Mouse (Mus musculus): ENCODE data around the gene Fut8. TPM values are rescaled to one million over a fixed set of nuclear protein-coding genes. Genes with fewer than 3 reads are reported as not detected.
A peak's percentile ranks its signal among the peaks of the same experiment; 100 is the strongest.

Gene Fut8
- polyA plus RNA-seq, 1 experiment from 2014 or later = 19.6 TPM

GRCm38 (mm10) chr12:77214565-77214909 is 23.4 kb upstream of the Fut8 start:
- Histone ChIP-seq H3K4me1 (ENCODE audit: control insufficient read depth, insufficient read depth, low read length) (peaks cover 4% of the 10 kb centered on the region), H3K9ac (ENCODE audit: low read length) (no peak overlapping the region), H3K27ac (ENCODE audit: low read length) (no peak overlapping the region), H3K36me3 (ENCODE audit: control insufficient read depth, insufficient read depth) (no peaks in the 10 kb centered on the region), H3K4me3 (ENCODE audit: low read length) (no peak overlapping the region), H3K9me3 (replicated peaks; ENCODE audit: control insufficient read depth, low read length) (no peaks in the 10 kb centered on the region), H3K4me2 (ENCODE audit: low read depth, low read length) (no peak overlapping the region), H3K27me3 (ENCODE audit: control insufficient read depth, insufficient read depth, low read length) (no peaks in the 10 kb centered on the region)
- 86% methylated on average over 3 of the region's 3 CpGs for WGBS
- no peak for ATAC-seq (replicated peaks; ENCODE audit: extremely low read depth, insufficient read depth, low FRiP score)

GRCm38 (mm10) chr12:77216511-77217192 is 21.3 kb upstream of the Fut8 start:
- Histone ChIP-seq H3K9me3 (replicated peaks; ENCODE audit: control insufficient read depth, low read length) (no peaks in the 10 kb centered on the region), H3K27me3 (ENCODE audit: control insufficient read depth, insufficient read depth, low read length) (no peaks in the 10 kb centered on the region), H3K27ac (ENCODE audit: low read length) (no peak overlapping the region), H3K36me3 (ENCODE audit: control insufficient read depth, insufficient read depth) (no peaks in the 10 kb centered on the region), H3K9ac (ENCODE audit: low read length) (no peak overlapping the region), H3K4me3 (ENCODE audit: low read length) (peak overlapping the region; percentile 17), H3K4me2 (ENCODE audit: low read depth, low read length) (peak overlapping the region; percentile 45), H3K4me1 (ENCODE audit: control insufficient read depth, insufficient read depth, low read length) (peaks cover 4% of the 10 kb centered on the region)
- WGBS = 32% methylated on average over 11 of the region's 11 CpGs
- no peak for ATAC-seq (replicated peaks; ENCODE audit: extremely low read depth, insufficient read depth, low FRiP score)

- H3K27ac ChIP-seq (ENCODE audit: low read length) = no peak overlapping the region
- 63% methylated on average over 5 of the region's 5 CpGs for whole genome bisulfite sequencing
- no peaks in the 10 kb centered on the region for H3K9me3 ChIP-seq (replicated peaks; ENCODE audit: control insufficient read depth, low read length)
- H3K9ac ChIP-seq (ENCODE audit: low read length) = no peak overlapping the region
- H3K4me2 ChIP-seq (ENCODE audit: low read depth, low read length) = no peak overlapping the region
- H3K36me3 ChIP-seq (ENCODE audit: control insufficient read depth, insufficient read depth) = no peaks in the 10 kb centered on the region
- H3K4me3 ChIP-seq (ENCODE audit: low read length) = no peak overlapping the region
- no peak for ATAC-seq (replicated peaks; ENCODE audit: extremely low read depth, insufficient read depth, low FRiP score)
- no peaks in the 10 kb centered on the region for H3K27me3 ChIP-seq (ENCODE audit: control insufficient read depth, insufficient read depth, low read length)
- peaks cover 4% of the 10 kb centered on the region for H3K4me1 ChIP-seq (ENCODE audit: control insufficient read depth, insufficient read depth, low read length)
Observed at GRCm38 (mm10) chr12:77220616-77221015, 17.3 kb upstream of the Fut8 start.

- no peaks in the 10 kb centered on the region for H3K9me3 ChIP-seq (replicated peaks; ENCODE audit: control insufficient read depth, low read length)
- no peaks in the 10 kb centered on the region for H3K4me1 ChIP-seq (ENCODE audit: control insufficient read depth, insufficient read depth, low read length)
- H3K4me3 ChIP-seq (ENCODE audit: low read length) = no peak overlapping the region
- H3K36me3 ChIP-seq (ENCODE audit: control insufficient read depth, insufficient read depth) = no peaks in the 10 kb centered on the region
- no peak overlapping the region for H3K9ac ChIP-seq (ENCODE audit: low read length)
- H3K4me2 ChIP-seq (ENCODE audit: low read depth, low read length) = no peak overlapping the region
- no peak overlapping the region for H3K27ac ChIP-seq (ENCODE audit: low read length)
- 76% methylated on average over 6 of the region's 6 CpGs for WGBS
- ATAC-seq (replicated peaks; ENCODE audit: extremely low read depth, insufficient read depth, low FRiP score) = no peak
- no peaks in the 10 kb centered on the region for H3K27me3 ChIP-seq (ENCODE audit: control insufficient read depth, insufficient read depth, low read length)
Observed at GRCm38 (mm10) chr12:77222272-77222874, 15.6 kb upstream of the Fut8 start.

- Histone ChIP-seq H3K27me3 (ENCODE audit: control insufficient read depth, insufficient read depth, low read length) (no peaks in the 10 kb centered on the region), H3K27ac (ENCODE audit: low read length) (no peak overlapping the region), H3K4me3 (ENCODE audit: low read length) (no peak overlapping the region), H3K4me2 (ENCODE audit: low read depth, low read length) (no peak overlapping the region), H3K9ac (ENCODE audit: low read length) (no peak overlapping the region), H3K4me1 (ENCODE audit: control insufficient read depth, insufficient read depth, low read length) (no peaks in the 10 kb centered on the region), H3K36me3 (ENCODE audit: control insufficient read depth, insufficient read depth) (no peaks in the 10 kb centered on the region), H3K9me3 (replicated peaks; ENCODE audit: control insufficient read depth, low read length) (no peaks in the 10 kb centered on the region)
- no peak for ATAC-seq (replicated peaks; ENCODE audit: extremely low read depth, insufficient read depth, low FRiP score)
- WGBS = 68% methylated on average over 3 of the region's 3 CpGs
Observed at GRCm38 (mm10) chr12:77223595-77223994, 14.3 kb upstream of the Fut8 start.

GRCm38 (mm10) chr12:77224121-77224520 is 13.8 kb upstream of the Fut8 start:
- WGBS = 83% methylated on average over 4 of the region's 4 CpGs
- ATAC-seq (replicated peaks; ENCODE audit: extremely low read depth, insufficient read depth, low FRiP score) = no peak
- H3K9me3 ChIP-seq (replicated peaks; ENCODE audit: control insufficient read depth, low read length) = no peaks in the 10 kb centered on the region
- H3K4me2 ChIP-seq (ENCODE audit: low read depth, low read length) = no peak overlapping the region
- H3K4me3 ChIP-seq (ENCODE audit: low read length) = no peak overlapping the region
- no peaks in the 10 kb centered on the region for H3K27me3 ChIP-seq (ENCODE audit: control insufficient read depth, insufficient read depth, low read length)
- no peak overlapping the region for H3K9ac ChIP-seq (ENCODE audit: low read length)
- no peaks in the 10 kb centered on the region for H3K4me1 ChIP-seq (ENCODE audit: control insufficient read depth, insufficient read depth, low read length)
- H3K27ac ChIP-seq (ENCODE audit: low read length) = no peak overlapping the region
- no peaks in the 10 kb centered on the region for H3K36me3 ChIP-seq (ENCODE audit: control insufficient read depth, insufficient read depth)

GRCm38 (mm10) chr12:77224891-77225290 is 13.0 kb upstream of the Fut8 start:
- H3K9ac ChIP-seq (ENCODE audit: low read length) = no peak overlapping the region
- H3K4me3 ChIP-seq (ENCODE audit: low read length) = no peak overlapping the region
- H3K36me3 ChIP-seq (ENCODE audit: control insufficient read depth, insufficient read depth) = no peaks in the 10 kb centered on the region
- no peak overlapping the region for H3K4me2 ChIP-seq (ENCODE audit: low read depth, low read length)
- no peaks in the 10 kb centered on the region for H3K9me3 ChIP-seq (replicated peaks; ENCODE audit: control insufficient read depth, low read length)
- H3K4me1 ChIP-seq (ENCODE audit: control insufficient read depth, insufficient read depth, low read length) = no peaks in the 10 kb centered on the region
- H3K27me3 ChIP-seq (ENCODE audit: control insufficient read depth, insufficient read depth, low read length) = no peaks in the 10 kb centered on the region
- ATAC-seq (replicated peaks; ENCODE audit: extremely low read depth, insufficient read depth, low FRiP score) = no peak
- WGBS = 71% methylated on average over 4 of the region's 4 CpGs
- no peak overlapping the region for H3K27ac ChIP-seq (ENCODE audit: low read length)

- 62% methylated on average over 3 of the region's 3 CpGs for WGBS
- Histone ChIP-seq H3K9me3 (replicated peaks; ENCODE audit: control insufficient read depth, low read length) (no peaks in the 10 kb centered on the region), H3K9ac (ENCODE audit: low read length) (no peak overlapping the region), H3K27me3 (ENCODE audit: control insufficient read depth, insufficient read depth, low read length) (no peaks in the 10 kb centered on the region), H3K4me3 (ENCODE audit: low read length) (no peak overlapping the region), H3K27ac (ENCODE audit: low read length) (no peak overlapping the region), H3K4me2 (ENCODE audit: low read depth, low read length) (no peak overlapping the region), H3K4me1 (ENCODE audit: control insufficient read depth, insufficient read depth, low read length) (no peaks in the 10 kb centered on the region), H3K36me3 (ENCODE audit: control insufficient read depth, insufficient read depth) (no peaks in the 10 kb centered on the region)
- ATAC-seq (replicated peaks; ENCODE audit: extremely low read depth, insufficient read depth, low FRiP score) = no peak
Observed at GRCm38 (mm10) chr12:77225727-77226126, 12.2 kb upstream of the Fut8 start.

GRCm38 (mm10) chr12:77235958-77236357 is 2.0 kb upstream of the Fut8 start:
- Histone ChIP-seq H3K36me3 (ENCODE audit: control insufficient read depth, insufficient read depth) (no peaks in the 10 kb centered on the region), H3K9me3 (replicated peaks; ENCODE audit: control insufficient read depth, low read length) (no peaks in the 10 kb centered on the region), H3K9ac (ENCODE audit: low read length) (no peak overlapping the region), H3K4me1 (ENCODE audit: control insufficient read depth, insufficient read depth, low read length) (peaks cover 3% of the 10 kb centered on the region; the same call in 1 of the 2 replicates), H3K4me2 (ENCODE audit: low read depth, low read length) (no peak overlapping the region), H3K4me3 (ENCODE audit: low read length) (no peak overlapping the region), H3K27me3 (ENCODE audit: control insufficient read depth, insufficient read depth, low read length) (no peaks in the 10 kb centered on the region), H3K27ac (ENCODE audit: low read length) (no peak overlapping the region)
- ATAC-seq (replicated peaks; ENCODE audit: extremely low read depth, insufficient read depth, low FRiP score) = no peak
- WGBS = 52% methylated on average over 4 of the region's 4 CpGs

All from heart, embryonic 16.5 days (tissue).